Mouse (Mus musculus) embryonic fibroblast, embryonic 13.5 days (primary cell): ENCODE data around the gene Myo1e.

Experiments
- CTCF ChIP-seq: IDR thresholded peaks from 2 replicates; pipeline ENCODE4 v1.5.1; 2011; ENCODE audit warnings: mild to moderate bottlenecking, control low read depth, low read length, moderate library complexity, borderline replicate concordance; ENCODE audit not compliant: insufficient read depth
- POLR2A ChIP-seq: IDR thresholded peaks from 2 replicates; pipeline ENCODE4 v1.6.1; 2011; ENCODE audit warnings: low read depth, mild to moderate bottlenecking, control low read depth, low read length, moderate library complexity

DNA sequence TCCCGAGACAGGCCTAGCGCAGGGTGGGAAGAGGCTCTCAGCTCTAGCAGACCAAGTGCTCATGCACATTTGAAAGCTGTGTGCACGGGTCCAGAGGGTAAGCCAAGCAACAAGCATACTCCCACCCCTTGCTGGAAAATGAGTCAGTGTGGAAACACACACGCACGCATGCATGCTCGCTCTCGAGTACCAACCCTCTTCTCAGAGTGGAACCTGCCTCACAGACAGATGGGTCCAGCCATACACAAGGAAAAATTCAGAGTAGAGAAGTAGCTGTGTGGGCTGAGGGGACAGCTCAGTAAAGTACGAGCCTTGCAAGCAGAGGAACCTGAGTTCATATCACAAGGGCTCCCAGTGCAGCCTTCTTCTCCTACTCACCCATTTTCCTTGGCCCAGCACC lies 202.6 kb downstream of the Myo1e start:
- TF ChIP-seq CTCF (no peak), POLR2A (no peak)
